Mouse (Mus musculus) ES-Bruce4 (cell line): ENCODE results near the gene 1700069L16Rik. TPM values are rescaled to one million over a fixed set of nuclear protein-coding genes. Genes with fewer than 3 reads are reported as not detected.

ENCODE experiments used
- H3K27ac ChIP-seq: 2 replicates; pipeline ENCODE4 v1.5.1; 2012; ENCODE audit warnings: low read length, inconsistent platforms; ENCODE audit not compliant: insufficient read depth
- H3K27me3 ChIP-seq: 2 replicates; pipeline ENCODE4 v1.6.1; 2012; ENCODE audit warnings: mild to moderate bottlenecking, low read length, inconsistent platforms; ENCODE audit not compliant: control insufficient read depth, poor library complexity, insufficient read depth, severe bottlenecking
- H3K36me3 ChIP-seq: 2 replicates; pipeline ENCODE4 v1.6.1; 2012; ENCODE audit warnings: inconsistent platforms, mild to moderate bottlenecking, low read length, moderate library complexity; ENCODE audit not compliant: control insufficient read depth, poor library complexity, insufficient read depth, severe bottlenecking
- H3K4me1 ChIP-seq: one replicate; pipeline ENCODE4 v1.8.1; 2011; ENCODE audit warnings: low read length; ENCODE audit not compliant: control insufficient read depth, insufficient read depth
- H3K4me3 ChIP-seq: 2 replicates; pipeline ENCODE4 v1.5.1; 2011; ENCODE audit warnings: low read depth, mild to moderate bottlenecking, low read length
- H3K9ac ChIP-seq: 2 replicates; pipeline ENCODE4 v1.6.1; 2012; ENCODE audit warnings: low read depth, mild to moderate bottlenecking, inconsistent platforms; ENCODE audit not compliant: poor library complexity, severe bottlenecking
- H3K9me3 ChIP-seq: replicated peaks from 2 replicates; pipeline ENCODE4 v1.6.1; 2012; ENCODE audit warnings: mild to moderate bottlenecking, low read length, inconsistent platforms; ENCODE audit not compliant: control insufficient read depth, poor library complexity, insufficient read depth, severe bottlenecking
- CTCF ChIP-seq: IDR thresholded peaks from one replicate; pipeline ENCODE4 v1.8.1; 2011; ENCODE audit warnings: low read depth, low read length
- EP300 ChIP-seq: IDR thresholded peaks from 2 replicates; pipeline ENCODE4 v1.6.1; 2011; ENCODE audit warnings: low read depth, low read length; ENCODE audit not compliant: insufficient read depth
- POLR2A ChIP-seq: IDR thresholded peaks from one replicate; pipeline ENCODE4 v1.8.1; 2011; ENCODE audit warnings: low read length; ENCODE audit not compliant: insufficient read depth
- polyA plus RNA-seq: library from polyadenylated mRNA; stranded (reverse); fragments of >200 nt; gene quantifications from 2 replicates; pipeline ENCODE4 v1.2.4, GENCODE M21; 2011; ENCODE audit warnings: low read depth; ENCODE audit not compliant: missing spikeins, insufficient read depth, insufficient read length

1700069L16Rik gene
- not detected in 2 replicates for polyA plus RNA-seq

GRCm38 (mm10) chr5:113724446-113724845, at the start of gene 1700069L16Rik:
Gene 1700069L16Rik (minus strand): TSS chr5:113724772.
- peak; percentile 83 for TF ChIP-seq CTCF
- no peak for TF ChIP-seq POLR2A
- TF ChIP-seq EP300, result peak; percentile 46; the same call in 1 of the 2 replicates
- no peak within 1 kb of the TSS for H3K9ac ChIP-seq
- no peaks in the 10 kb centered on the region for H3K9me3 ChIP-seq
- peaks cover 9% of the 10 kb centered on the region for H3K4me1 ChIP-seq
- H3K27ac ChIP-seq, result peak within 1 kb of the TSS; percentile 59
- H3K4me3 ChIP-seq, result 0 out of 2 replicates have a peak within 1 kb of the TSS, but pooled peaks have one; percentile 6
- H3K36me3 ChIP-seq, result no peaks in the 10 kb centered on the region
- H3K27me3 ChIP-seq, result no peaks in the 10 kb centered on the region

GRCm38 (mm10) chr5:113773664-113774063, 49.1 kb upstream of the 1700069L16Rik start:
- Histone ChIP-seq H3K36me3 (peaks cover 6% of the 10 kb centered on the region; the same call in 1 of the 2 replicates), H3K27ac (no peak overlapping the region), H3K9me3 (no peaks in the 10 kb centered on the region), H3K4me3 (peak overlapping the region; percentile 56), H3K4me1 (no peaks in the 10 kb centered on the region), H3K9ac (peak overlapping the region; percentile 76; the same call in 1 of the 2 replicates), H3K27me3 (no peaks in the 10 kb centered on the region)
- no peak for TF ChIP-seq POLR2A
- peak; percentile 97 for TF ChIP-seq CTCF
- 0 out of 2 replicates have a peak, but pooled peaks have one; percentile 38 for TF ChIP-seq EP300

- H3K4me3 ChIP-seq, result peak overlapping the region; percentile 100
- no peaks in the 10 kb centered on the region for H3K27me3 ChIP-seq
- peak overlapping the region; percentile 76 for H3K9ac ChIP-seq
- peaks cover 6% of the 10 kb centered on the region; the same call in 1 of the 2 replicates for H3K36me3 ChIP-seq
- H3K27ac ChIP-seq, result no peak overlapping the region
- H3K4me1 ChIP-seq, result no peaks in the 10 kb centered on the region
- no peaks in the 10 kb centered on the region for H3K9me3 ChIP-seq
- no peak for TF ChIP-seq EP300
- no peak for TF ChIP-seq CTCF
- TF ChIP-seq POLR2A, result no peak
Observed at GRCm38 (mm10) chr5:113772905-113773519, 48.4 kb upstream of the 1700069L16Rik start.

- Histone ChIP-seq H3K27me3 (no peaks in the 10 kb centered on the region), H3K9ac (peak within 1 kb of the TSS; percentile 90), H3K27ac (peak within 1 kb of the TSS; percentile 53), H3K36me3 (peaks cover 8% of the 10 kb centered on the region; the same call in 1 of the 2 replicates), H3K9me3 (no peaks in the 10 kb centered on the region), H3K4me3 (peak within 1 kb of the TSS; percentile 100), H3K4me1 (no peaks in the 10 kb centered on the region)
- TF ChIP-seq EP300, result peak; percentile 53; the same call in 1 of the 2 replicates
- peak; percentile 98 for TF ChIP-seq POLR2A
- TF ChIP-seq CTCF, result no peak
Observed at GRCm38 (mm10) chr5:113772450-113772895, 47.9 kb upstream of the 1700069L16Rik start, which contains the start of the genes Sart3 and Iscu. Gene Sart3 (minus strand): TSS chr5:113772510. Gene Iscu (plus strand): TSS chr5:113772748.

- peak overlapping the region; percentile 90 for H3K9ac ChIP-seq
- peaks cover 11% of the 10 kb centered on the region; the same call in 1 of the 2 replicates for H3K36me3 ChIP-seq
- no peak for TF ChIP-seq CTCF
- TF ChIP-seq POLR2A, result peak; percentile 25
- peak overlapping the region; percentile 83 for H3K4me3 ChIP-seq
- H3K27ac ChIP-seq, result peak overlapping the region; percentile 53
- no peaks in the 10 kb centered on the region for H3K9me3 ChIP-seq
- H3K4me1 ChIP-seq, result no peaks in the 10 kb centered on the region
- no peaks in the 10 kb centered on the region for H3K27me3 ChIP-seq
Observed at GRCm38 (mm10) chr5:113771213-113772162, 46.9 kb upstream of the 1700069L16Rik start.
